Mouse (Mus musculus) liver, adult 2 months (tissue): ENCODE measurements around the gene Ccdc144b. TPM values are rescaled to one million over a fixed set of nuclear protein-coding genes. Genes with fewer than 3 reads are reported as not detected.
A peak's percentile ranks its signal among the peaks of the same experiment; 100 is the strongest.

Experiments
- DNase-seq: peaks from one replicate; pipeline ENCODE4 v3.0.0-alpha.2; 2011; ENCODE audit warnings: low read depth, low spot score; ENCODE audit errors: extremely low read depth
- H3K27ac ChIP-seq: fragments of 200-500 bp; replicated peaks from 2 replicates; pipeline ENCODE4 v1.5.1; 2012; ENCODE audit warnings: low read depth, mild to moderate bottlenecking, control low read depth, inconsistent platforms, low read length; ENCODE audit not compliant: insufficient read depth
- H3K27me3 ChIP-seq: fragments of 200-500 bp; 2 replicates; pipeline ENCODE4 v1.6.1; 2012; ENCODE audit warnings: mild to moderate bottlenecking, moderate library complexity, low read length, inconsistent platforms; ENCODE audit not compliant: control insufficient read depth, insufficient read depth
- H3K36me3 ChIP-seq: fragments of 200-500 bp; 2 replicates; pipeline ENCODE4 v1.6.1; 2012; ENCODE audit warnings: low read length, inconsistent platforms; ENCODE audit not compliant: control insufficient read depth, insufficient read depth
- H3K4me1 ChIP-seq: fragments of 200-500 bp; 2 replicates; pipeline ENCODE4 v1.6.1; 2011; ENCODE audit warnings: low read length; ENCODE audit not compliant: control insufficient read depth, insufficient read depth
- H3K4me3 ChIP-seq: fragments of 200-500 bp; 2 replicates; pipeline ENCODE4 v1.5.1; 2011; ENCODE audit warnings: low read depth, mild to moderate bottlenecking, control low read depth, low read length, moderate library complexity; ENCODE audit not compliant: insufficient read depth
- H3K79me2 ChIP-seq: fragments of 200-500 bp; 2 replicates; pipeline ENCODE4 v1.6.1; 2012; ENCODE audit warnings: inconsistent platforms, mild to moderate bottlenecking, low read length, moderate library complexity; ENCODE audit not compliant: control insufficient read depth, insufficient read depth
- H3K9ac ChIP-seq: fragments of 200-500 bp; 2 replicates; pipeline ENCODE4 v1.6.1; 2012; ENCODE audit warnings: low read depth, mild to moderate bottlenecking, control low read depth, inconsistent platforms, low read length
- CTCF ChIP-seq: fragments of 200-500 bp; IDR thresholded peaks from 2 replicates; pipeline ENCODE4 v1.5.1; 2011; ENCODE audit warnings: low read depth, low read length, control low read depth
- POLR2A ChIP-seq: fragments of 200-500 bp; IDR thresholded peaks from 2 replicates; pipeline ENCODE4 v1.6.1; 2011; ENCODE audit warnings: low read length, control low read depth; ENCODE audit not compliant: insufficient read depth; ENCODE audit errors: extremely low read depth
- WGBS: fragments of 180-500 bp; shearing (Covaris S2); methylation state at CpG from one replicate; pipeline ENCODE4 v1.1.7; 2018; 5-methylcytosine and 5-hydroxymethylcytosine counted together
- polyA plus RNA-seq: library from polyadenylated mRNA; depleted of rRNA; stranded (reverse); fragments of >200 nt; gene quantifications from 2 replicates; pipeline ENCODE4 v1.2.3, GENCODE M21; 2012
- total RNA-seq: library from RNA; depleted of rRNA; stranded (reverse); fragments of >200 nt; gene quantifications from 2 replicates; pipeline ENCODE4 v1.2.3, GENCODE M21; 2014

Ccdc144b gene
- total and polyA plus RNA-seq, 2 experiments: not detected

- peaks cover 20% of the 10 kb centered on the region for H3K36me3 ChIP-seq
- peaks cover 4% of the 10 kb centered on the region; the same call in 1 of the 2 replicates for H3K4me1 ChIP-seq
- no peak overlapping the region for H3K27ac ChIP-seq
- H3K27me3 ChIP-seq: no peaks in the 10 kb centered on the region
- no peak overlapping the region for H3K4me3 ChIP-seq
- over 99% methylated on average over 4 of the region's 4 CpGs for WGBS
- no peak for DNase-seq
- peaks cover 2% of the 10 kb centered on the region; the same call in 1 of the 2 replicates for H3K79me2 ChIP-seq
- H3K9ac ChIP-seq: no peak overlapping the region
- TF ChIP-seq POLR2A (no peak), CTCF (no peak)
Measured at GRCm38 (mm10) chr3:36070436-36070835, 17.1 kb upstream of the Ccdc144b start.

- H3K27me3 ChIP-seq: no peaks in the 10 kb centered on the region
- H3K36me3 ChIP-seq: peaks cover 5% of the 10 kb centered on the region; the same call in 1 of the 2 replicates
- H3K27ac ChIP-seq: no peak overlapping the region
- H3K9ac ChIP-seq: no peak overlapping the region
- H3K4me3 ChIP-seq: no peak overlapping the region
- no peak for TF ChIP-seq CTCF
- H3K4me1 ChIP-seq: peaks cover 4% of the 10 kb centered on the region
- 90% methylated on average over 6 of the region's 6 CpGs for WGBS
- no peak for DNase-seq
- peaks cover 2% of the 10 kb centered on the region; the same call in 1 of the 2 replicates for H3K79me2 ChIP-seq
Measured at GRCm38 (mm10) chr3:36067731-36068130, 14.4 kb upstream of the Ccdc144b start.

- peak within 1 kb of the TSS; percentile 65 for H3K4me3 ChIP-seq
- H3K27me3 ChIP-seq: no peaks in the 10 kb centered on the region
- DNase-seq: peak; percentile 89
- TF ChIP-seq POLR2A (0 out of 2 replicates have a peak, but pooled peaks have one; percentile 65), CTCF (no peak)
- peaks cover 3% of the 10 kb centered on the region; the same call in 1 of the 2 replicates for H3K36me3 ChIP-seq
- peak within 1 kb of the TSS; percentile 65 for H3K9ac ChIP-seq
- peaks cover 2% of the 10 kb centered on the region; the same call in 1 of the 2 replicates for H3K79me2 ChIP-seq
- under 1% methylated on average over 49 of the region's 49 CpGs for WGBS
- H3K27ac ChIP-seq: 0 out of 2 replicates have a peak within 1 kb of the TSS, but pooled peaks have one; percentile 1
- H3K4me1 ChIP-seq: peaks cover 4% of the 10 kb centered on the region
Measured at GRCm38 (mm10) chr3:36065843-36066651, 12.7 kb upstream of the Ccdc144b start, which contains the start of gene Acad9. TSS of gene Acad9 (plus strand) at chr3:36065979.

GRCm38 (mm10) chr3:36065166-36065565 is 11.8 kb upstream of the Ccdc144b start:
- Histone ChIP-seq H3K4me1 (peaks cover 4% of the 10 kb centered on the region), H3K36me3 (peaks cover 3% of the 10 kb centered on the region; the same call in 1 of the 2 replicates), H3K27ac (no peak overlapping the region), H3K79me2 (peaks cover 2% of the 10 kb centered on the region; the same call in 1 of the 2 replicates), H3K9ac (no peak overlapping the region), H3K27me3 (no peaks in the 10 kb centered on the region), H3K4me3 (no peak overlapping the region)
- TF ChIP-seq POLR2A (no peak), CTCF (no peak)
- 98% methylated on average over 2 of the region's 2 CpGs for WGBS
- no peak for DNase-seq

GRCm38 (mm10) chr3:36064592-36065061 is 11.3 kb upstream of the Ccdc144b start:
- TF ChIP-seq CTCF: no peak
- TF ChIP-seq POLR2A: no peak
- no peak for DNase-seq
- H3K27me3 ChIP-seq: no peaks in the 10 kb centered on the region
- H3K9ac ChIP-seq: no peak overlapping the region
- no peak overlapping the region for H3K4me3 ChIP-seq
- H3K4me1 ChIP-seq: peaks cover 4% of the 10 kb centered on the region
- 79% methylated on average over 1 of the region's 1 CpGs for WGBS
- no peak overlapping the region for H3K27ac ChIP-seq
- H3K79me2 ChIP-seq: peaks cover 2% of the 10 kb centered on the region; the same call in 1 of the 2 replicates
- H3K36me3 ChIP-seq: no peaks in the 10 kb centered on the region
